Mouse (Mus musculus) hindbrain, embryonic 14.5 days (tissue): ENCODE data around the gene Trim27. TPM values are rescaled to one million over a fixed set of nuclear protein-coding genes. Genes with fewer than 3 reads are reported as not detected.

Experiments
- ATAC-seq: fragments of 200-750 bp; cut with Nextera tagmentation; 2 replicates; pipeline ENCODE4 v1.8.0; 2017; ENCODE audit warnings: moderate number of reproducible peaks, mild to moderate bottlenecking, moderate TSS enrichment, moderate library complexity; ENCODE audit not compliant: low FRiP score
- DNase-seq: peaks from one replicate; pipeline ENCODE4 v3.0.0-alpha.2; 2015; ENCODE audit warnings: low spot score
- H3K27ac ChIP-seq: fragments of 300-500 bp; sonication (generic); 2 replicates; pipeline ENCODE4 v1.5.1; 2014; ENCODE audit warnings: mild to moderate bottlenecking, moderate library complexity
- H3K27me3 ChIP-seq: fragments of 300-500 bp; sonication (generic); 2 replicates; pipeline ENCODE4 v1.6.1; 2014; ENCODE audit warnings: mild to moderate bottlenecking, low read length, mixed read lengths; ENCODE audit not compliant: control insufficient read depth, insufficient read depth
- H3K36me3 ChIP-seq: fragments of 300-500 bp; sonication (generic); replicated peaks from 2 replicates; pipeline ENCODE4 v1.6.1; 2014; ENCODE audit not compliant: control insufficient read depth, insufficient read depth
- H3K4me1 ChIP-seq: fragments of 300-500 bp; sonication (generic); replicated peaks from 2 replicates; pipeline ENCODE4 v1.6.1; 2014; ENCODE audit warnings: antibody characterized with exemption, low read length, mixed read lengths; ENCODE audit not compliant: control insufficient read depth, insufficient read depth
- H3K4me2 ChIP-seq: fragments of 300-500 bp; sonication (generic); replicated peaks from 2 replicates; pipeline ENCODE4 v1.6.1; 2014; ENCODE audit warnings: mild to moderate bottlenecking, moderate library complexity
- H3K4me3 ChIP-seq: fragments of 300-500 bp; sonication (generic); replicated peaks from 2 replicates; pipeline ENCODE4 v1.5.1; 2014; ENCODE audit warnings: mild to moderate bottlenecking, low read length
- H3K9ac ChIP-seq: fragments of 300-500 bp; sonication (generic); 2 replicates; pipeline ENCODE4 v1.6.1; 2014
- H3K9me3 ChIP-seq: fragments of 300-500 bp; sonication (generic); 2 replicates; pipeline ENCODE4 v1.6.1; 2016; ENCODE audit warnings: low read length; ENCODE audit not compliant: control insufficient read depth
- WGBS: fragments of 180-500 bp; shearing (Covaris S2); extraction: QIAGEN DNeasy Blood & Tissue Kit; methylation state at CpG from one replicate; pipeline ENCODE4 v1.1.7; 2014; 5-methylcytosine and 5-hydroxymethylcytosine counted together
- polyA plus RNA-seq: library from polyadenylated mRNA; unstranded; fragments of >200 nt; fragmentation: Nextera tagmentation; extraction: Ambion mirVana; gene quantifications from 2 replicates; pipeline ENCODE4 v1.2.1, GENCODE M21; 2014

The Trim27 gene
- polyA plus RNA-seq, 1 experiment from 2014 or later = 75.5 TPM

DNA sequence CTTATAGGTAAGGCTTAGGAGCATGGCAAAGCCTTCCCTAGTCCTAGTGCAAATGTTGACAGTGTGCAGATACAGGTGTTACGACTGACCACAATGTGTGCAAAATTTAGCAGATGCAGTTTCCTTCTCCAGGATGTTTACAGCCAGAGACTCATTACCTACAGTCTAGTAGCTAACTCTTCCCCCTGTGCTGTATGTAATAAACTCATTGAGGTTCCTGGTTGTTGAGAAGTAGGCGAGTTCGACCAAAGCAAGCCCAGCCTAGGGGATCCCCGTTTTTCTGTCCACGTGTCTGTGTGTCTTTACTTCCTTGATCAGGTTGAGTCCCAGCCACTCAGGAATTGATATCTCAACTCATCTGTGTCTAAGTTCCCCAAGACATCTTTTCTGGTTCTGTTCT is 64.8 kb downstream of the Trim27 start:
- H3K9ac ChIP-seq = no peak overlapping the region
- H3K27me3 ChIP-seq = peaks cover 21% of the 10 kb centered on the region
- H3K4me3 ChIP-seq = no peak overlapping the region
- ATAC-seq (no peak), DNase-seq (no peak)
- no peak overlapping the region for H3K4me2 ChIP-seq
- no peaks in the 10 kb centered on the region for H3K4me1 ChIP-seq
- 93% methylated on average over 5 of the region's 5 CpGs for WGBS
- no peaks in the 10 kb centered on the region for H3K36me3 ChIP-seq
- no peak overlapping the region for H3K27ac ChIP-seq
- no peaks in the 10 kb centered on the region for H3K9me3 ChIP-seq

Other genes with a start within 250 kb of the Trim27 start
- not detected in 2 replicates for gene Olfr1370, start 104.5 kb upstream of the Trim27 start, polyA plus RNA-seq
- gene Olfr1369-ps1, start 68.0 kb upstream of the Trim27 start, polyA plus RNA-seq = not detected in 2 replicates
- gene Olfr263, start 49.8 kb upstream of the Trim27 start, polyA plus RNA-seq = not detected in 2 replicates
- gene Olfr1368, start 33.6 kb upstream of the Trim27 start, polyA plus RNA-seq = not detected in 2 replicates
- not detected in 2 replicates for gene Gpx5, start 113.3 kb downstream of the Trim27 start, polyA plus RNA-seq
- gene Gpx6, start 132.7 kb downstream of the Trim27 start, polyA plus RNA-seq = 0.15 TPM in 1 of 2 replicates, not detected in the other
- gene Olfr1367, start 167.5 kb downstream of the Trim27 start, polyA plus RNA-seq = not detected in 2 replicates
- gene Zscan12, start 183.4 kb downstream of the Trim27 start, polyA plus RNA-seq = 11.6 and 12.5 TPM in 2 replicates
- gene Zkscan3, start 223.3 kb downstream of the Trim27 start, polyA plus RNA-seq = 55.8 and 59.7 TPM in 2 replicates